Mouse (Mus musculus): ENCODE results near the gene Lhpp.

DNA sequence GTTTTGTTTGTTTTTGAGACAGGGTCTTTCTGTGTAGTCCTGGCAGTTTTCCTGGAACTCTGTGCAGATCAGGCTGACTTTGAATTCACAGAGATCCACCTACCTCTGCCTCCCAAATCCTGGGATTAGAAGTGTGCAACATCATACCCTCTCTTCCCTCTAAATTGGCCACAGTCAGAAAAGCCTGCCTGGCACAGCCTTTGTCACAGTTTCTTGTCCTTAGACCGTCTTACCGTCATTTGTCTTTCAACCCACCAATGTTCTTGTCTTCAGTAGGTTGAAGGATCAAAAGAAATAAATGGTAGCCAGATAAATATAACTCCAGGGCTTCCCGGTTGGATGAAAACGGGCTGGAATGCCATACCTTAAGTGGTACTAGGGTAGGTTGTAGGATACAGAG is 5.7 kb upstream of the Lhpp start:
- TF ChIP-seq CTCF (IDR thresholded peaks at IDR 0.05; ENCODE audit: extremely low read depth, insufficient read length, insufficient replicate concordance, low read depth, low read length) (no peak), POLR2A (IDR thresholded peaks at IDR 0.05; ENCODE audit: low read depth, low read length) (no peak)

Measured in small intestine, adult 2 months (tissue).